Mouse (Mus musculus): ENCODE measurements around the gene Hoxb8.

- TF ChIP-seq POLR2A (IDR thresholded peaks at IDR 0.05; ENCODE audit: extremely low read depth, insufficient read depth, low read length), result no peak
- no peak for TF ChIP-seq CTCF (IDR thresholded peaks at IDR 0.05; ENCODE audit: extremely low read depth, insufficient read depth, low read length)
These were observed 22.7 kb upstream of the Hoxb8 start for GRCm38 (mm10) chr11:96259038-96259437.

Measured in cortical plate, adult 2 months (tissue).